Mouse (Mus musculus) ES-E14 (cell line): ENCODE measurements at regions not wholly inside any gene's neighbourhood (a gene's known extent, or its start where the extent isn't known, plus 50 kb on each side); places are given as distances from the start of the nearest gene placed in this dataset.

Source experiments
- CHD2 ChIP-seq: IDR thresholded peaks from 2 replicates; pipeline ENCODE4 v1.6.1; 2014; ENCODE audit warnings: mild to moderate bottlenecking, low read depth, low read length, inconsistent platforms
- HCFC1 ChIP-seq: IDR thresholded peaks from 2 replicates; pipeline ENCODE4 v1.6.1; 2012; ENCODE audit warnings: low read length, inconsistent platforms, borderline replicate concordance; ENCODE audit not compliant: insufficient read depth
- MAFK ChIP-seq: IDR thresholded peaks from 2 replicates; pipeline ENCODE4 v1.6.1; 2014; ENCODE audit warnings: mild to moderate bottlenecking, low read depth, low read length, inconsistent platforms; ENCODE audit not compliant: insufficient read depth
- ZC3H11A ChIP-seq: IDR thresholded peaks from 2 replicates; pipeline ENCODE4 v1.6.1; 2012; ENCODE audit warnings: low read depth, mild to moderate bottlenecking, inconsistent platforms, low read length, borderline replicate concordance
- ZNF384 ChIP-seq: IDR thresholded peaks from 2 replicates; pipeline ENCODE4 v1.6.1; 2012; ENCODE audit warnings: low read depth, low read length, inconsistent platforms

DNA sequence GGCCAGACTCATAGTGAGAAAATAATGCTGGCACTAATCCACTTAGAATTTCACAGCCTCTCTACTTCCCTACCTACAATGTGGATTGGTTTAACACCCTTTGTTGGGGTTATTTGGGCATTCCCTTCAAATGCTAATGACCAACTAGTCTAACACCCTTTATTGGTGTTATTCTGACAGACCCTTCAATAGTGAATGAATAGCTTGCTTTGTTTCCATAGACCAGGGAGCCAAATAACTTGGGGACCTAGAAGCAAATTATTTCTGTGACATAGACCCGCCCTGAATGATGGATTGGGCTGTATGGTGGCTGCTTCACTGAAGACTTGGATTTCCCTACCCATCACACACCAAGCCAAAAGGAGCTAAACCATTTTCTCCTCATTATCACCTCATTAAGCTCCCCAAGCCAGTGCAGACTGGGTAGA, 449.3 kb upstream of the BC052040 start:
- TF ChIP-seq CHD2 (no peak), HCFC1 (no peak), MAFK (no peak), ZC3H11A (no peak), ZNF384 (no peak)
